Mouse (Mus musculus) Muller cell, postnatal 12 days (primary cell): ENCODE data around the gene Inca1.

Experiments
- DNase-seq: peaks from one replicate; pipeline ENCODE4 v3.0.0-alpha.2; 2015; ENCODE audit errors: inconsistent ontology term

Gene Inca1

DNA sequence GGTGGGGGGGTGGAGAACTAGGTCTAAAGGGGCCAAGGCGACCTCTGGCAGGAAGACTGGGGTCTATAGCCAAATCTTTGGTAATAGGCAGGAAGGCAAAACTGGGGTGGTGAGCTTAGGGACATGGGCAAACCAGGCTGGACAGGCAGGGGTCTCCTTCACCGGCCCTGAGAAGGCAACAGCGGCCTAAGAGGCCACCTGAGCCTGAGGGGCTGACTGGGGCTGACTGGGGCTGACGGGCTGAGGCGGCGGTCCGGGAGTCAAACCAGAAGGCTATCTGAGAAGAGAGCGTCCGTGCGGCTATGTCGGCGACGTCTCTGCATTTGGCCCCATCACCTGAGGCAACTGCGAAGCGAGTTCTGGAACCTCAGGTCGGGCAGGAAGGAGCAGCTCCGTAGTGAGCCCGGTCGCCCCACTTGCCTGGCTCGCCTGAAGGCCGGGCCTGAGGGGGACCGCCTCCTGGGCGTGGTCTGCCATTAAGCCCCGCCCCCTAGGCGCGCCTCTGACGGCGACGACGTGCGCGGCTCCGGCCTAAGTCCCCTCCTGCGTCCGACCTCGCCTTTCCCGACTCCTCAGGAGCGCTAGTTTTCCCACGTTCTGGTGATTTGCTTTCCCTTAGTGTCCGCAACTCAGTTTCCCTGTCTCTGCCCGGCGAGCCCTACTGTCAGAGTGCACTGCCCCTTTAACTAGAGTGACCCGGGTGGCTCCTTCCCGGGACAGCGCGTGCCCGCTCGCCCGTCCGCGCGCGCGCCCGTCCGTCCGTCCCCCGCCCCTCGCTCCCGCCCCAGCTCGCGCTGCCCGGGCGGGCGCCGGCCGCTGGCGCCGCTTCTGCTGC, at the start of gene Inca1, which contains the start of gene Kif1c:
Gene Inca1 (minus strand): TSS at position 434 of the 835 bp plus-strand sequence.
Gene Kif1c (plus strand): TSS at position 827 of the 835 bp plus-strand sequence.
- peak; percentile 97 for DNase-seq

GRCm38 (mm10) chr11:70747876-70748545, 48.1 kb upstream of the Inca1 start:
- peak; percentile 40 for DNase-seq

- DNase-seq, result no peak
These were observed 45.7 kb upstream of the Inca1 start for GRCm38 (mm10) chr11:70745636-70746035.

- DNase-seq, result no peak
These were observed 42.9 kb upstream of the Inca1 start for GRCm38 (mm10) chr11:70742581-70743459.

DNA sequence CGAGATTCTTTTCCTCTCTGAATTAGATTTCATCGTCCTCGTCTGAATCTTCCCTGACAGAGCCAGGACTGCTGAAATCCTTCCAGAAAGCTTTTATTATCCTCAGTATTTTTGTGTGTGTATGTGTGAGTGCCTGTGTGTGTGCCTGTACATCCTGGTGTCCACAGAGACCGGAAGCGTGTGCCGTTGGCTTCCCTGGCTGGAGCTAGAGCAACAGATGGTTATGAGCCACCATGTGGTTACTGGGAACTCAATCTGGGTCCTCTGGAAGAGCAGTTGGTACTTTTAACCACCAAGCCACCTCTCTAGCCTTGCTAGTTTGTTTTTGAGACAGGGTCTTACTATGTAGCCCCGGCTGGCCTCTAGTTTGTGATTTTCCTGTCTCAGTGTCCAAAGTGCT, 42.2 kb upstream of the Inca1 start:
- no peak for DNase-seq

DNA sequence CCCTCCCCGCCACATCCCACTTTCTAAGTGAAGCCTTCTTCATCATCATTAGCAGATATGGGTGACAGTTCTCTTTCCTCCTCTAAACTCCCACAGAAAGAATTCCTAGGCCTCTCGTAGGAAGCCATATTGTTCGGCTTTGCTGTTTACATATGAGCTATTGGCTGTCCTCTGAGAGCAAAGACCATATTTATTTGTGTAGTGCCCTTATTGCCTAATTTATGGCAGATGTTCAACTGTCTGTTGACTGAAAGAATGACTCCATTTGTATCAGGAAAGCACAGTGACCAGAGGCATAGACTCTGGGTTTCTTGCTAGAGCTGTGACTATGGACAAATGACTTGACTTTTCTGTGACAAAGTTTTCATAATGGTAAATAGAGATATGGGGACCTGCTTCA, 41.6 kb upstream of the Inca1 start:
- DNase-seq, result no peak

GRCm38 (mm10) chr11:70737749-70738148, 37.8 kb upstream of the Inca1 start:
- no peak for DNase-seq

DNA sequence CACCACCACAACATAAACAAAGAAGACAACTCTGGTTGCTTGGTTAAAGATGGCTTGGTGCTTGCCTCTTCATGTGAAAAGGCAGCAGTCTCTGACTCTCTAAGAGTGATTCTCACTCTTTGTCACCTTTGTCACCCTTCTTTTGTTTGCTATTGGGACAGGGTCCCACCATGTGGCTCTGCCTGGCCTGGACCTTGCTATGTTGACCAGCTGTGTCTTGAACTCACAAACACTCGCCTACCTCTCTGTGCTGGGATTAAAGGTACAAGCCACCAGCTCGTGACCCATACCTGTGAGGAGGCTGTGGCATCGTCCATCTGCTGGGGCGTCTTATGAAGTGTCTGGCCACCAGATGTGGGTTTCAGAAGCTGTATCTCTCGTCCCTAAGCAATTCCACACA, 33.3 kb upstream of the Inca1 start:
- DNase-seq, result no peak

DNA sequence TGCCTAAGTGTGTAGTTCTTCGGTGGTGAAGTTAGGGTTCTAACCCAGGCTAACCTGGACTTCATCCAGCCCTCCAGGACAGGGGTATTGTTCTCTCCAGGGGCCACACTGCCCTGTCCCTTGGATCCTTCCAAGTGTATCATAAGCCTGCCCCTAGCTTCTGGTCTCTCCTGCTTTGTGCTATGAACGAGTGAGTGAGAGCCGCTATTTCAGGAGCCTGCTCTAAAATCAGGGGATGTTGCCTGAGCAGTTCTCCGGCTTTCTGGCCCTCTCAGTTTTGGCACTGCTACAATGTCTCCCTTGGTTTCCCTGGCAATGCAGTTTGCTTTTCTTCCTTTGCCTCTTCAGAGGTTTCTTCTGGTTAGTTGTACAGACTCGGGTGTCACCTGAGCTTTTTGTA, 31.2 kb upstream of the Inca1 start:
- no peak for DNase-seq

DNA sequence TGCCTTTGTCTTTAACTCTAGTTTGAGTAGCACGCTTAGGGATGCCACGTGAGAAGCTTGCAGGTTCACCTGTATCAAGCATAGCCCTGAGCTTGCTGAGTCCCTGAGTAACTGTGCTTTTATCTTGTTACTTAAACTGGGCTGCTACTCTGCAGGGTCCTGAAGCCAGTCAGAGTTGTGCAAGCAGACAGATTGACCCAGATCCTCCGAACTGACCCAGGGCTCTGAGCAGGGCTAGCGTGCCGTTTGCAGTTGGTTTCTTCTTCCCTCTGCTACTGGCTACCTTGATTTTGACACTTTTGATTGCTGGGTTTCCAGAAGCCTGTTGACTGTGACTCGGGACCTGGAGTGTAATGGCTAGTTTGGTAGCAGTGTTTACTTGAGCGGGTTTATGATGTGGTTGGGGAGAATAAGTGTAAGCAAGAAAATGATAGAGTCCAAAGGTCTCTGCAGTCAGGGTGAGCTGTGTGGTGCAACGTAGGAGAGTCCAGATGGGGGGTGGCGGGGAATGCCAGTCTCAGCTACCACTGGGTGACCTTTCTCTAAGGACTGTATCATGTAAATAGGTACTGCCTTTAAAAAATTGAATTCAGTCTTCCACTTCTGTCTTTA, 30.6 kb upstream of the Inca1 start:
- DNase-seq, result no peak

GRCm38 (mm10) chr11:70727385-70727784, 27.4 kb upstream of the Inca1 start:
- no peak for DNase-seq

GRCm38 (mm10) chr11:70726585-70726984, 26.6 kb upstream of the Inca1 start:
- no peak for DNase-seq

- no peak for DNase-seq
These were observed 24.8 kb upstream of the Inca1 start for GRCm38 (mm10) chr11:70724706-70725105.

DNA sequence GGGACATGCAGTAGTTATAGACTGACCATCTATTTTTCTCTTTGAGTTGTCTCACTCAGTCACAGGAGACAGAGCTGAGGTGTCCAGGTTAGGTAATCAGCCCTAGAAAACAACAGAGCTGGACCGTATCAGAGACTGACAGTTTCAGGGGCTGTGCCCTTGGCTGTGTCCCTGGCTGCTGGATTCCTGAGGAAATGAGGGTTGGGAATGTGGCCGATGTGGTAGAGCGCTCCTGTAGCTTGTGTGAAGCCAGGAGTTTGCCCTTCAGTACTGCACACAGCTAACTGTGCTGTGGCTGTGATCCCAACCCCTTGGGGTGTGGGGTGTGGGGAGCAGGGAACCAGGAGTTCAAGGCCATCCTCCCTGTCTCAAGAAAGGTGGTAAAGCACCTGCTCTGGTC, 21.1 kb upstream of the Inca1 start:
- no peak for DNase-seq

DNA sequence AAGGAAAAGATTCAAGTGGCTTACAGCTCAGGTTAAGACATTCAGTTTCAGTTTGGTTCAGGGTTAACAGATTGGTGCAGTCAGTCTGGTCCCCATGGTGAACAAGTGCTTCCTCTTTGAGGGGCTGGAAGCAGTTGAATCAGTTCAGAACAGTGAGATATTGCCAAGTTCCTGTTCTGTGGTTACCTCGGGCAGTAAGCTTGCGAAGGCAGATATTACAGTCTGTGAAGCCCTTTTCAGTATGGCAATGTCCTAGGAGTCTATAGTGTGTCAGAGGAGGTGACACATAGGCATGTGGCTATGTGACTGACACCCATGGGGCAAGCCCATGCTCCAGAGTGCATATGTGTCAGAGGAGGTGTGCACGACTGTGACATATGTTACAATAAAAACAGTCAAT, 20.6 kb upstream of the Inca1 start:
- no peak for DNase-seq

DNA sequence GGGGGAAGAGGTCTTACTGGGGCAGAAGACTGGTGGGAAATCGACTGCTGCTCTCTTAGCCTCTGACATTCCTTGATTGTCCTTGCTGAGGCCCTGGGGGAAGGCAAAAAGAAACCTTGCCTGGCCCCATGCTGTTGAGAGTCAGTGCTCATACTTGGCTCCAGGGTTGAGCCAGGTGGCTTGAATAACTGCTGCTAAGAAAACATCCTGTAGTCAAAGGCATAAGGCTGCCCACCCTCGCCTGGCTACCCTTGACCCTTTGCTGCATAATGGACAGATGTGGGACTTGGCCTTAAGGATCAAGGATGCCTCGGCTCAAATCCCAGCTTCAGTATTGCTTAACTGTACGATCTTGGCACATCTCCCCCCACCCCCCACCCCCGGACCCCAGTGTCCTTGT, 18.5 kb upstream of the Inca1 start:
- DNase-seq, result no peak

GRCm38 (mm10) chr11:70715832-70716231, 15.9 kb upstream of the Inca1 start:
- DNase-seq, result no peak

GRCm38 (mm10) chr11:70713222-70713621, 13.3 kb upstream of the Inca1 start:
- DNase-seq, result no peak

DNA sequence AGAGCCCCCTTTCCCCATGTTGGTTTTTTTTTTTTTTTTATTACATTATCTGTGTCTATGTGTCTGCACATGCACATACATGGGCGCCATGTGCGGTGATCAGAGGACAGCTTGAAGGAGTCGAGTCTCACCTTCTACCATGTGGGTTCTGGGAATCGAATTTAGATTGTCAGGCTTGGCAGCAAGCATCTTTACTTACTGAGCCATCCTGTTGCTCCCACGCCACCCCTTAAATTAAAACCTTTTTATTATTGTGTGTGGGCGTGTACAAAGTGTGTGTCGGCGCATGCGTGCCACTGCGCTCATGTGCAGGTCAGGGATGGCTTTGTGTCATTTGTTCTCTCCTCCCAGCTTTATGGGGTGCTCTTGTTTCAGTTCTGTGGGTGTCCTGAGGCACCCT, 11.1 kb upstream of the Inca1 start:
- DNase-seq, result no peak

DNA sequence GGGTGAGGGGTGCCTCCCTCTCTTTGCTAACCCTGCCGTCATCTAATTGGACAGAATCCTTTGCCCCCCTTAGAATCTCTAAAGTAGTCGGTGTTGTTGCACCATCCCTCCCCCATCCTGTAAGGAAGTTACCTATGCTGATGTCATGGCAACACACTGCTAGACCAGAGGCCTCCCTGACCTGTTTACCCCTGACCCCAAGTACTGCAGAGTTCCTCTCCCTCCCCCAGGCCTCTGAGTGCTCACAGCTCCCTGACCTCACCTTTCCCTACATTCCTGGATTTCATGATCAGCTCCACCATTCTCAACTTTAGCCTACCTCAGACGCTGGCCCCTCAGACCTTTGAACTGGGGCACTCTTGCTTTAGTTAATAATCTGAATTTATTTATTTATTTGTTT, 6.2 kb upstream of the Inca1 start:
- DNase-seq, result no peak

- DNase-seq, result peak; percentile 31
These were observed 2.8 kb upstream of the Inca1 start for GRCm38 (mm10) chr11:70702781-70703180.
